Mouse (Mus musculus) ZHBTc4 (cell line): ENCODE data around the gene Cnnm4.

Source experiments
- DNase-seq: peaks from one replicate; pipeline ENCODE4 v3.0.0-alpha.2; 2011; ENCODE audit warnings: low read depth, low spot score

The Cnnm4 gene

GRCm38 (mm10) chr1:36541844-36542243 is 70.4 kb downstream of the Cnnm4 start:
- DNase-seq, result no peak

GRCm38 (mm10) chr1:36542925-36543324 is 71.5 kb downstream of the Cnnm4 start:
- DNase-seq, result no peak

- DNase-seq, result no peak
Observed at GRCm38 (mm10) chr1:36545382-36545781, 74.0 kb downstream of the Cnnm4 start.

- peak; percentile 68 for DNase-seq
Observed at GRCm38 (mm10) chr1:36545845-36546600, 74.6 kb downstream of the Cnnm4 start.

- peak; percentile 99 for DNase-seq
Observed at GRCm38 (mm10) chr1:36546888-36547471, 75.6 kb downstream of the Cnnm4 start, which contains the start of gene Ankrd39. TSS of gene Ankrd39 (minus strand) at chr1:36547445.

- DNase-seq, result no peak
Observed at GRCm38 (mm10) chr1:36547981-36548598, 76.7 kb downstream of the Cnnm4 start.

- no peak for DNase-seq
Observed at GRCm38 (mm10) chr1:36548771-36549170, 77.4 kb downstream of the Cnnm4 start.

GRCm38 (mm10) chr1:36549491-36549890 is 78.1 kb downstream of the Cnnm4 start:
- DNase-seq, result no peak

- no peak for DNase-seq
Observed at GRCm38 (mm10) chr1:36550075-36550863, 78.8 kb downstream of the Cnnm4 start.

- DNase-seq, result no peak
Observed at GRCm38 (mm10) chr1:36551904-36552303, 80.5 kb downstream of the Cnnm4 start.

- DNase-seq, result no peak
Observed at GRCm38 (mm10) chr1:36552506-36552905, 81.1 kb downstream of the Cnnm4 start.

GRCm38 (mm10) chr1:36554633-36555399 is 83.4 kb downstream of the Cnnm4 start:
- no peak for DNase-seq

- DNase-seq, result no peak
Observed at GRCm38 (mm10) chr1:36555798-36556395, 84.5 kb downstream of the Cnnm4 start.

- DNase-seq, result peak; percentile 93
Observed at GRCm38 (mm10) chr1:36556553-36557456, 85.4 kb downstream of the Cnnm4 start.

GRCm38 (mm10) chr1:36557457-36558011 is 86.1 kb downstream of the Cnnm4 start:
- no peak for DNase-seq
